Mouse (Mus musculus) cerebellum, postnatal 4 days (tissue): Measurements from ENCODE around the gene Pdxk.
"Not testable (repeated sequence)": the region's sequence is repeated elsewhere in the genome, so short reads cannot be mapped to it uniquely, and the experiment has no call there.

Experiments
- DNase-seq, 2 experiments: peaks; one replicate each; pipeline ENCODE4 v3.0.0; 2022; ENCODE audit warnings: low spot score in 2 of 2, mixed read lengths in 1 of 2

Pdxk gene

DNA sequence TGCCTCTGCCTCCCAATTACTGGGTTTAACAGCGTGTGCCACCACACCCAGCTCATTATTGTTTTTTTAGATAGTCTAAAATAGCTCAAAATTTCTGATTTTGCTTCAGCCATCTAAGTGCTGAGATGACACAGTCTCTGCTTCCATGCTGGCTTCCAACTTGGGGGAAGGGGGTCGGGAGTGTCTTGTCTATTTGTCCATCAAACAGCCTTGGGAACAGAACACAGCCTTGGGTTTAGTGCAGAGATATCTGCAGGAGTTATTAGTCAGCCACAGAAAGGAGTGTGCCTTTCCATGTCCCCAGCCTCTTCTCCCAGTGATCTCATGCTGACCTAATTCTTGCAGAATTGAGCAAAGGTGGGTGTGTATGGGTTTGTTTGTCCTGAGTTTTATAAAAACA lies 46.0 kb downstream of the Pdxk start:
- no peak for DNase-seq

DNA sequence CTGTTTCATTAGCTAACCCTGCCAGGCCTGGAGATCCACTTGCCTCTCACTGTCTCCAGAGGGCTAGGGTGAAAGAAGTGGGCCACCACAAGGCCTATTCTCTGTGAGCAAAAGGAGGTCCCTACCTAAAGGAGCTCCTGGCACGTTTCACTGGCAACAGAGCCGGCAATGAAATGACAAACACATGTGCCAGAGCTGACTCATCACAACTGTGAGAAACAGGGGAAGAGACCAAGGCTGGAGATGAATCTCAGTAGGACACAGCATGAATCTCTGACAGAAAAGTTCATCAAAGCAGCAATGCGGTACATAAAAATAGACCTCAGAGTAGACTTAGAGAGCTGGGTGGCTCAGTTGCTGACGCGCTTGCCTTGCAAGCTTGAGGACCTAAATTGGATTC lies 46.9 kb downstream of the Pdxk start:
- no peak for DNase-seq

DNA sequence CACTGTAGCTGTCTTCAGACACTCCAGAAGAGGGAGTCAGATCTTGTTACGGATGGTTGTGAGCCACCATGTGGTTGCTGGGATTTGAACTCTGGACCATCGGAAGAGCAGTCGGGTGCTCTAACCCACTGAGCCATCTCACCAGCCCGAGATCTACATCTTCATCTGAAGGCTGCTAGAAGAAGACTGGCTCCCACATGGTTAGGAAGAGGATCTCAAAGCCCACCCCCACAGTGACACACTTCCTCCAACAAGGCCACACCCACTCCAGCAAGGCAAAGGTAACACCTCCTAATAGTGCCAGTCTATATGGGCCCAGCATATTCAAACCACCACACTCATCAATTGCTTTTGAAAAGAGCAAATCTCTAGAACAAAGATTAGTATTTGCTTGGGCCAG lies 49.8 kb downstream of the Pdxk start:
- not testable (repeated sequence) for DNase-seq

DNA sequence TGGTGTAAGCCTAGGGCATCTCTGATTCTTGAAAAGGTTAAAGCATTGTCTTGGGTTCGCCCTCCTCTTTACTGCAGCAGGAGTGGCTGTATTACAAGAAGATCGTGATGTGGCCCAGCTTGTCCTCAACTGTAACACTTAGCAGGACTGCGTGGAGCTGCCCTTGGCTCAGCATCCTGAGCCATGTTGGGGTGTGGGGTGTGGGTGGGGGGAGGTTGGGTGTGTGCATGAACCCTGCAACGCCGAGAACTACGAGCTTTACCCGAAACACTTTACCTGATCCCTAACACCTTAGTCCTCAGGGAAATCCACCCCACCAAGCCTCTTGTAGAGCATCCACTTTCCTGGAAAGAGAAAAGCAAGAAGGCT lies 51.6 kb downstream of the Pdxk start:
- DNase-seq = no peak

DNA sequence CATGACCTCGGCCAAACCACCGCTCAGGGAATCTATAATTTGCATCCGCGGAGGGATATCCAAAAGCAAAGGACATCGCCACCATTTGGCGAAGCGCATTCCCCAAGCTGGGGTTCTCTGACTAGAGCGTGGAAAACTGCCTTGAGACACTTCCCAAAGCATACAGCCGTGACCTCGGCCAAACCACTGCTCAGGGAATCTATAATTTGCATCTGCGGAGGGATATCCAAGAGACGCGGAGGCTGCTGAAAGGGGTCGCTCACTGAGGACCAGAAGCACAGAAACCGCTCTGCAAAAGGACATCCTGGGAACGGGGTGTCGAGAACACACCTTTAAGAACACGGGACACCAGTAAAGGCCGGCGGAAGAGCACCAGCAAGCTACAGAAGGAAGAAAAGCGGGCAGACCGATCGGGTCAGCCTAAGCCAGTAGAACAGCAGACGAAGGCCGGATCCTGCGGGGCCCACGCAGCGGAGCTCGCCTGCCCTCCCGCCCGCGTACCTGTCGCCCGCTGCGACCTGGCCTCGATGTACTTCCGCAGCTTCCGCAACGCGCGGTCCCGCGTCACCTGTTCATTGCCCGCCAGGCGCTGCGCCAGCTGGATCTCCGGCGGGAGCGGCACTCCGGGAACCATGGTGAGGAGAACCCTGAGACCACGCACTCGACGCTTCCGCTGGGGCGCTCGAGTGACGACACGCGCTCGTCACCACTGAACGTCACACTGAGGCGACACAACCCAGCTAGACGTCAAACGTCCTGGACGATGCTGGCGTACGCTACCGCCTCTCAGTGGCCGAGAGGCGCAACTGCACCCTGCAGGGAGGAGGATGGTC lies 52.2 kb downstream of the Pdxk start, which contains the start of gene Rrp1:
TSS of gene Rrp1 (minus strand) at position 725 of the 833 bp plus-strand sequence.
- peak; percentile 95 to 97 for DNase-seq

DNA sequence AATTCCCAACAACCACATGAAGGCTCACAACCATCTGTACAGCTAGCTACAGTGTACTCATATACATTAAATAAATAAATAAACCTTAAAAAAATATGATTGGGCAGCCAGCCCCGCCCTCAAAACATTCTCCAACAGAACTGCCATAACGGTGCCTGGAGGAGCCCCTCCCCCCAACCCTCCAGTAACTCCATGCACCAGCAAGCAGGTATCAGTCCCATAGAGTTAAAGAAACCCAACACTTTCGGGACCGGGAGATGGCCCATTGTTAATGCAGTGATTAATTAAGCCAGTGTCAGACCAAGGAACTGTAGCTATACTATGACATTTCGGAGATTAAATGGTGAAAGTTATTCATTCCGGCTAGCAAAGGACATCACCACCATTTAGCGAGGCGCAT lies 52.9 kb downstream of the Pdxk start:
- no peak for DNase-seq

DNA sequence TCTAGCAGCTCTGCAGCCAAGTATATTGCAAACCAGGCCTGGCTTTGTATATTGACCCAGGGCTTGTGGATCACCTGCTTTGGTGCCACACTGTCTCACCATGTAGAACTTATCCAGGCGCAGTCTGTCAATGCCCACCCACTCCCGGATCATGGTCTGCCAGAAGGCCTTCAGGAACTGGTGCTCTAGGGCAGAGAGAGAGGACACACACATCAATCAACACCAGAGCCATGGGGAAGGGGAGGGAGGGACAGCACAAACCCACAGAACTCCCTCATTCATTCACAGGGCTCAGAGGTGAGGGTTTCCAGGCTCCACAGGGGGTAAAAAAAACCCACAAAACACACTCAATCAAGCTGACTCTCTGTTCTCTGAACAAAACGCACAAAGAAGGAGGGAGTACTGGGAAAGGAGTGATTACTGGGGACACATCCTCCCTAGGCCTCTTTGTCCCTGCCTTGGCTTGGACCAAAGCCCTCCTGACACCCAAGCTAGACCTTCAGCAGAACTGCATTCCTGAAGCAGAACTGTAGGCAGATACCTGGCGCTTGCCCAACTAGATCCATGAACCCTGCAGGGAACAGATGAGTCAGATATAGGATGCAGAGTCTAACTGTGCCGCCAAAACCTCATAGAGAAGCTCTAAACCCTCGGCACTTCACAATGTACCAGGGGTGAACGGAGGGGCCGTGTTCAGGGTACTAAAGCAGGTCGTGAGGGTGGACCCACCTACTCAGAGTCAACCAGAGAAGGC lies 55.6 kb downstream of the Pdxk start:
- no peak for DNase-seq

DNA sequence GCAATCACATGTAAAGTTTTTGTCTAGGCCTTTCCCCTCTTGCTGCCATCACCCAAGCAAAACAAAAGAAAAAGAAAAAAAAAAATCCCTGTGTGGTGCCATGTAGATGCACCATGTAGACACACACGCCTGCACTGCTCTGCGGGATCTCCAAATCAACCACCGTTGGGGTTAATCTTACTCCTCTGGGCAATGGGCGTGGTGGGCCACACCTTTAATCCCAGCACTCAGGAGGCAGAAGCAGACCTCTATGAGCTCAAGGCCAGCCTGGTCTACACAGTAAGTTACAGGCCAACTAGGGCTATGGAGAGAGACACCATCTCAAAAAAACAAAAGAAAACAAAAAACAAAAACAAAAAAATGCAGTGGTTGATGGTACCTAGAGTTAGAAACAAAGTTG lies 57.6 kb downstream of the Pdxk start:
- DNase-seq = no peak

DNA sequence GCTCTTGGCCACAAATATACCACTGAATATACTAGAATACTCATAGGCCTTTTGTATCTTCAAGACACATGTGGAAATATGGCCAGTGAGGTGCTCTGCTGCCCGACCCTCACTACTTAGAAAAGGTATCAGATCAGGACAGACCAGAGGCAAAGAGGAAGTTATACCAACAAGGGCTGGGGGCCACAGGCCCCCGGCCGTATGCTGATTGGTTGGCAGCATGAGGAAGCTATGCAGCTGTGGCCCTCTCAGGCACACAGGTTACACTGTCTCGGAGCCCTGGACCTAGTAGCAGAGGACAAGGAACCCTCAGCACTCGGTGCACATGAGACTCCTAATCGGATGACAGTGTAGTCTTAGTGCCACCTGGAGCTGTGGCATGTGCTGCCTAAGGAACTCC lies 58.6 kb downstream of the Pdxk start:
- DNase-seq = no peak

DNA sequence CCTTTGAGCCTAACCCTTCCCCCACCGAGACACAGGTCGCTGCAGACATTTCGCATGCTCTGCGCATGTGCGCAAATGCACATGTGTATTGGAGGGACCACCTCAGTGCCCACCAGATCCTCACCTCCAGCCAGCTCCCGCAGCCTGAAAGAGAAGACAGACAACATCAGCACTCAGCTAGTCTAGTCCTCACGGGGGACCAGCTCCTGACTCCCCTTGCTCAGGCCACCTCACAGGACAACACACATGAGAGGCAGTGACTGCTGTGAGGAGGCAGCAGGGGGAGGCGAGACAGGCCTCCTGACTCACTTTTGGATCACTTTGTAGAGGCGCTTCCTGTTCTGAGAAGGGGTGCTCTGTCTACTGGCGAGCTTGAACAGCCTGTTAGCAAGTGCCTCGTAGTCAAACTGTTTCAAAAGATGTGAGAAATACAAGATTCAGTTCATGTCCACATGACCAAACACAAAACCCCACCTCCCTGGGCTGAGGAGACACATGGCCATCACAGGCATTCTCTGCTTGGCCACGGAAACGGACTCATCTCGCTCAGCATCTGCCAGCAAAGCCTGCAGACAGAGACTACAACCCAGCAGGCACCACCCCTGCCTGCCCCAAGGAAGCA lies 62.4 kb downstream of the Pdxk start:
- DNase-seq = no peak

DNA sequence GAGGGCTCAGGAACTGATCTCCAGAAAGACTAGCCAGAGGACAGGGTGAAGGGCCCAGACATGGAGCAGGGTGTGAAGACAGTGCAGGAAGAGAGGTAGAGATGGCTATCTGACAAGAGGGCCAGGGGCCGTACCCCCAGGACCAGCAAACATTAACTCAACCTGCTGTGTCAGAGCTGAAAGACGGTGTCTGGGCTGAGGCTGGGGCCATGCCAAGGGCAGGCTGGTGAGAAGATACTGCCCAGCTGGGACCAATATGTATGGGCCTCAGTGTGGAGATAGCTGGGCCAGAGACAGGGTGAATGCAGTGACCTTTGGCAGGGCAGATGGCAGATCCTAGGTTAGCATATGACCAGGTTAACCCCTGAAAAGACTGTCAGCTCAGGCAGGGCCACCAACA lies 63.6 kb downstream of the Pdxk start:
- no peak for DNase-seq

DNA sequence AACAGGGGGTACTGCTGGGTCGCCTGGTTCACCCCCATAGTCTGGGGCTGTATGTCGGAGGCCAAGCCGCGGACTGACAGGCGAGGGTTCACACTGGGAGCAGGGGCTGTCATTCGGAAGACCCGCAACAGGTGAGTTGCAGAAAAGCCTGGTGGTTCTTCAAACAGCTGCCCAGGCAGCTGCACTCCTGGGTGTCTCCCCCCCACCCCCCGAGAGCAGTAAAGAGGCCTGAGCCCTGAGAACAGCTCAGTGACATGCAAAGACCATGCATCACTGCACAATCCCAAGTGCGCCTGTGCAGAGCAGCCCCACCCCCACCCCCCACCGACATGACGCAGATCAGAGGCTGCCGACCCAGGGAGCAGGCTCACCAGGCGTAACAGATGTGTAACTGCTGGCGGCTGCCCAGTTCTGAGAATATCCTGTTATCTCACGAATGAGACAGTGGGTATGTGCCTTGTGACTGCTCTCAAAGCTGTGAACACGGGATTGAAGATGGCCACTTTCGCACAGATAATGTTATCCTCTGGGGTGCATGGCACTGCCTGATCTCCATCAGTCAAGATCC lies 65.6 kb downstream of the Pdxk start:
- no peak for DNase-seq

DNA sequence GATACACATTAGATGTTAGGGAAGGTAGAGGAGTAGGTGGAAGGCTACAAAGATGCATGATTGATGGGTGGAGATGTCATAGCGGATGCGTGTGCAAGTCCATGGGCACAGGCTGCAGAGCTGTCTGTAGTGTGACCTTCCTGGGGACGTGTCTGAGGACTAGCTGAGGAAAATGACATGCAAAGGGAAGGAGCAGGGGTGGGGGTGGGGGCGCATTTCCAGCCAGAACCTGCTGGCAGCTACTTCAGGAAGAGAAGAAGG lies 68.2 kb downstream of the Pdxk start:
- no peak for DNase-seq

DNA sequence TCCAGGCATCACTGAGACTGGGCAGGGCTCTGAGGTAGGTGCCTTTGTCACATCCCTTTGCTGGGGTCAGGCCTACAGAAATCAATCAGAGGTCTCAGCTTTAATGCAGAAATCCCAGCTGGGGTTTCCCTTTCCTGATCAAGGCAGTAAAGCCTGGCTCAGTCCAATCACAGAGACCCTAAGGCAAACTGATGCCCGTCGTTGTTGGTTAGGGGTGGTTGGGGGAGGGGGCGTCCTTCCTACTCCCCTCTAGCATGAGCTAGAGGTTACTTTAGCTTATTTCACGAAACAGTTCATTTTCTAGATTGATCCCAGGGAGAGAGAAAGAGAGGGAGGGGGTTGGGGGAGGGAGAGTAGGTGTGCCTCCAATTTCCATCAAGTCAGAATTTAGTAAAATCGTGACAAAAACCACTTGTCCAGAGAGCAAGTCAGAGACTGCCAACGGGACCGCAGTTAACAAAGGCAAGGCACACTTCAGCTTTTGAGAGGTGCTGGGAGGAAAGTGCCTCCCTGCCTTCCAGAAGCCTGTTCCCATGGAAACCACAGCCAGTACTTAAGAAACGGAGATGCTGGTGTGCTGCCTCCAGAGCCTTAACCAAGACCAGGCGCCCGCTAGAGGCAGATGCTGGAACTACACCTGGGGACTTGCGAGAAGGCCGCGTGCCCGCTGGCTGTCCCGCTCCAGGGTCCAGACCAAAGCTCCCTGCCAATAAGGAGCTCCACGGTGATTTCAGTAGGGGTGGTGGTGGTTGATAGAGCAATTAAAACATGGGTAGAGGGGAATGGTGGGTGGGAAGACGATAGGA lies 68.8 kb downstream of the Pdxk start:
- DNase-seq = peak; percentile 98

DNA sequence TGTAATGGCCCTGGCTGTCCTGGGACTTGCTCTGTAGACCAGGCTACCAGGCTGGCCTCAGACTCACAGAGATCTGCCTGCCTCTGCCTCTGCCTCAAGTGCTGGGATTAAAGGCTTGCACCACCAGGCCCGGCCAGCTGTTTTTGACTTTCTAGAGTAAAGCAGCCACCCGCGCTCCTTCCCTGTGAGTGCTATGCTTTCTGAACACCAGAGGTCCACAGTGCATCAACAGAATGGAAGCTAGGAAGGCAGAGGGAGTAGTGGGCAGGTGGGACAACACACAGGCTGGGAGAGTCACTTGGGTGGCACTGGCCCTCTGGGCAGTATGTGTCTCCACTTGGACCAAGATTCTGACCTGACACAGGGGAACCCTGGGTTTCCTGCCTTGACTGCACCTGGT lies 69.4 kb downstream of the Pdxk start:
- DNase-seq = no peak

DNA sequence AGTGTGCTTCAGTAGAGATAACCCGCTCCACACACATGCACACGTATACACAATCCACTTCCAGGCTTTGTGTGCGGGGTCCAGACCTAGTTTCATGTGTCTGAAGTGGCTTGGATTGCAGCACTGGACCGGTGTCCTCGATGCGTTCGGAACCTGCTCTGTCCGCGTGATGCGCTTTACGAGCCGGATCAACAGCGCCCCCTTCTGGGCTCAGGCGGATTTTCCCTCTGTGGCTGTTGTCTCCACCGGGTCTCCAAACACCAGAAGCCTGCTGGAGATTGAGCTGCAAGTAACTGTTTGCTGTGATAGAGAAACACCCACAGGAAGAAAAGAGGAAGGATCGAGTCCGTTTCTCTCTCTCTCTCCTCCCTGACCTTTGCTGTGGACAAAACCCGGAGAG lies 72.7 kb downstream of the Pdxk start:
- peak; percentile 83 to 87 for DNase-seq

DNA sequence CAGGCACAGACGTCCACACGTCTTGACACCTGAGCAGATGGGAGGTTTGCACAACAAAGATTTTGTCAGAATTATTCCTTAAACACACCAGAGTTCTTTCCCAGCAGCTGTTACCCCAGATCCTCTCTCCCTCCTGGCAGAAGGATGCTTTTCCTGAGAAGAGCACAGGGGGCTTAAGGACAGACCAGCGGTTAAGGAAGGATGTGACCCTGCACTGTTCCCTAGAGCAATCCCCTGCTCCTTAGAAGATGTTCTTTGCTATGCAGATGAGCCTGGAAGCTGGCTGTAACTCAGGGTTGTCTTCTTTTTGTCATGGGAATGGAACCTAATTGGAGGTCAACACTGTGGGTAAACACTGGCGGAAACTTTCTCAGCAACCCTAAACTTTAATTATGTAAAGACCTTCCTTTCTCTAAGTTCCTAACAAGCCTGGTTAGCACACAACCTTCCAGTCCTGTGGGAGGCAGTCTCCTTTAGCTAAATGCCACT lies 73.7 kb downstream of the Pdxk start:
- no peak for DNase-seq

DNA sequence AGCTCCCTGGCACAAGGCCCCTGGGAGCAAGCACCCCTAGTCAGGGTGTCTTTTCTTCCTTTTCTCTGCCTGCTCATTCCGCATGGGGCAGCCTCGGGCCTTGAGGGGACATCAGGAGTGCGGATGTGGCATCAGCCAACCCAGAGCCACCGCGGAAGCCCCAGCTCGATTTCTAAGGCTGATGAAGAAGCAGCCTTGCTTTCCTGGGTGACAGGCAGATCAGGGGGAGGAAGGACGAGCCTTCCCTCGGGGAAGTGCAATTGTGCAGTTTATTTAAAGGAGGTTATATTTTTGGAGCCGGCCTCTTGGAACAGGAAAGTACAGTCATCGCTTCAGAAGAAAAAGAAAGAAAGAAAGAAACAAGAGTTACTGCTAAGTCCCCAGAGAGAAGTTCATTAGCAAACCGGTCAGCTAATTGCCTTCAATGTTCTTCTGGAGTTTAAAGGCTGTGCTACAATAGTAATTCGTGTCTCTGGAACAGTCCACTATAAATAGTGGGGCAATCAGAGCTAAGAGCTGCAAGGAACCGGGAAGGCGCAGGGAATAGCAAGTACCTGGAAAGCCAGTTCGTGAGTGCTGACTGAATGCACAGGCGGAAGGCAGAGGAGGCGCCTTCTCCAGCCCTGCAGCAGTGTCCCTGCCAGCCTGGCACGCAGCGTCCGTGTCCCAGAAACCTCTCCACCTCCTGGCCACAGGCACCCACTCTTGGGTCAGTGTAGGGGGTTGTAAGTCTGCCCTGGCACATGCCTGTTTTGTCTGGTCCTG lies 76.4 kb downstream of the Pdxk start:
- DNase-seq = no peak
